Mouse (Mus musculus) neural tube, embryonic 11.5 days (tissue): Measurements from ENCODE around the gene Inpp5b. TPM values are rescaled to one million over a fixed set of nuclear protein-coding genes. Genes with fewer than 3 reads are reported as not detected.

Experiments
- ATAC-seq: fragments of 200-750 bp; cut with Nextera tagmentation; 2 replicates; pipeline ENCODE4 v1.8.0; 2017; ENCODE audit warnings: moderate number of reproducible peaks, mild to moderate bottlenecking, moderate TSS enrichment, moderate library complexity; ENCODE audit not compliant: insufficient read depth, low FRiP score, low TSS enrichment
- DNase-seq: peaks from one replicate; pipeline ENCODE4 v3.0.0-alpha.2; 2015; ENCODE audit warnings: low spot score
- H3K27ac ChIP-seq: fragments of 300-500 bp; sonication (generic); 2 replicates; pipeline ENCODE4 v1.5.1; 2014; ENCODE audit warnings: low read depth, mild to moderate bottlenecking, low read length
- H3K27me3 ChIP-seq: fragments of 300-500 bp; sonication (generic); 2 replicates; pipeline ENCODE4 v1.6.1; 2014; ENCODE audit warnings: mild to moderate bottlenecking, low read length, mixed read lengths; ENCODE audit not compliant: control insufficient read depth, insufficient read depth
- H3K36me3 ChIP-seq: fragments of 300-500 bp; sonication (generic); 2 replicates; pipeline ENCODE4 v1.6.1; 2014; ENCODE audit warnings: mild to moderate bottlenecking, low read length, moderate library complexity, mixed read lengths; ENCODE audit not compliant: control insufficient read depth, insufficient read depth
- H3K4me1 ChIP-seq: fragments of 300-500 bp; sonication (generic); 2 replicates; pipeline ENCODE4 v1.6.1; 2014; ENCODE audit warnings: low read length, mixed read lengths; ENCODE audit not compliant: control insufficient read depth, insufficient read depth
- H3K4me2 ChIP-seq: fragments of 300-500 bp; sonication (generic); 2 replicates; pipeline ENCODE4 v1.6.1; 2014; ENCODE audit warnings: low read depth, mild to moderate bottlenecking, moderate library complexity
- H3K4me3 ChIP-seq: fragments of 300-500 bp; sonication (generic); 2 replicates; pipeline ENCODE4 v1.5.1; 2014; ENCODE audit warnings: low read depth, low read length
- H3K9ac ChIP-seq: fragments of 300-500 bp; sonication (generic); 2 replicates; pipeline ENCODE4 v1.6.1; 2014; ENCODE audit warnings: mild to moderate bottlenecking, low read length
- H3K9me3 ChIP-seq: fragments of 300-500 bp; sonication (generic); 2 replicates; pipeline ENCODE4 v1.6.1; 2016; ENCODE audit warnings: low read length; ENCODE audit not compliant: control insufficient read depth
- WGBS: fragments of 180-500 bp; shearing (Covaris S2); extraction: QIAGEN DNeasy Blood & Tissue Kit; methylation state at CpG from one replicate; pipeline ENCODE4 v1.1.7; 2014; 5-methylcytosine and 5-hydroxymethylcytosine counted together
- polyA plus RNA-seq: library from polyadenylated mRNA; unstranded; fragments of >200 nt; fragmentation: Nextera tagmentation; extraction: Ambion mirVana; gene quantifications from 2 replicates; pipeline ENCODE4 v1.2.1, GENCODE M21; 2014

The Inpp5b gene
- polyA plus RNA-seq, 1 experiment from 2014 or later = 24.9 TPM

DNA sequence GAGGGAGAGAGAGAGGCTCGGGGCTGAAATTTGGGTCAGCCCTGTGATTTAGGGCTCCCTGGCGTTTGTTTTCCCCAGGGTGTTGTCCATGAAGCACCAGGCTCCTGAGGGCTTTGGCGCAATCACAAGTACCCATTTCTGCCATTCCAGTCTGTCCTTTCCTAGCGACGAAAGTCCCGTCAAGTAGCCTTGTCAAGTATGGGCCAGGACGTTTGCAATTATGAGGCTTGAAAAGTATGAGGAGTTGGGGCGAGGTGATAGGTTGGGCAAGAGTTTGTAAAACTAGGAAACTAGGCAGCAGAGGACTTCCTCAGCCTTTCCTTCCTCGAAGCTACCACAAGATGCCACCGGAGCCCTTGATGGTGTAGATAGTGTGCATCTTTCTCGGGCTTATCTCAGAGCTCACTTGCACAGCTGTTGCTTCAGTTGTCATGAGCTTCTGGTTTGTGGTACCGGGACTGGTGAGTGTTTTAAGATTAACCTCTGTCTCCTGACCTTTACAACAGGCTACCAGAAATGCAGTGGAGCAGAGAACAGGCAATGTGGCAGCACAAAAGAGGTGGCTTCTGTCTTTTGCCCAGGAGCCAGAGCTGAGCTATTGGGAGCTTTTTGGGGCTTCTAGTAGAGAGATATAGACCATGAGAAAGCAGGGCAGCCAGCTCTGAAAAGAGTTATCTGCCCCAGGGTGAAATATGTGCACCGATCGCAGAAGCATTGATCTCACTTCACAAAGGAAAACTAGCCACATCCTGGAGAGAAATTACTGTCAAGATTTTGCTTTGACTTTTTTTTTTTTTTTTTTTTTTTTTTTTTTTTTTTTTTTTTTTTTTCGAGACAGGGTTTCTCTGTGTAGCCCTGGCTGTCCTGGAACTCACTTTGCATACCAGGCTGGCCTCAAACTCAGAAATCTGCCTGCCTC lies 10.9 kb downstream of the Inpp5b start:
- peaks cover 10% of the 10 kb centered on the region for H3K4me1 ChIP-seq
- no peaks in the 10 kb centered on the region for H3K9me3 ChIP-seq
- no peaks in the 10 kb centered on the region for H3K27me3 ChIP-seq
- no peaks in the 10 kb centered on the region for H3K36me3 ChIP-seq
- H3K9ac ChIP-seq = no peak overlapping the region; the same call in 1 of the 2 replicates
- ATAC-seq = no peak
- no peak for DNase-seq
- WGBS = 19% methylated on average over 14 of the region's 15 CpGs
- H3K27ac ChIP-seq = no peak overlapping the region
- H3K4me3 ChIP-seq = peak overlapping the region; percentile 70
- peak overlapping the region; percentile 97 for H3K4me2 ChIP-seq

DNA sequence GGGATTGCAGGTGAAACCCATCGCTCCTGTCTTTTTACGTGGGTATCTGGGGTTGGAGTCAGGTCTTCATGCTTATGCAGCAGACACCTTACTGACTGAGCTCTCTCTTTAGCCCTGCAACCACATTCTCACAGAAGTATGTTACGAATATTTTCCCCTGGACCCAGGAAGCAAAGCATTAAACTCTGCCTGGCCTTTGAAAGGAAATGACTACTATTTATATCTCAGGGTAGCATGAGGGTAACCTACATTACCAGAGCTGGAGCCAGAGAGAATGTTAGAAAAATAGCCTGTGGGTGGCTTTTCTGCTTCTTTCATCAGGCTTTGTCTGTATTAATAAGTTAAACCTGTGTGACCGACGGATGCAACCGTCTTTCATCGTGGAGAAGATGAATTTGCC lies 13.9 kb downstream of the Inpp5b start:
- 83% methylated on average over 7 of the region's 7 CpGs for WGBS
- no peaks in the 10 kb centered on the region for H3K9me3 ChIP-seq

DNA sequence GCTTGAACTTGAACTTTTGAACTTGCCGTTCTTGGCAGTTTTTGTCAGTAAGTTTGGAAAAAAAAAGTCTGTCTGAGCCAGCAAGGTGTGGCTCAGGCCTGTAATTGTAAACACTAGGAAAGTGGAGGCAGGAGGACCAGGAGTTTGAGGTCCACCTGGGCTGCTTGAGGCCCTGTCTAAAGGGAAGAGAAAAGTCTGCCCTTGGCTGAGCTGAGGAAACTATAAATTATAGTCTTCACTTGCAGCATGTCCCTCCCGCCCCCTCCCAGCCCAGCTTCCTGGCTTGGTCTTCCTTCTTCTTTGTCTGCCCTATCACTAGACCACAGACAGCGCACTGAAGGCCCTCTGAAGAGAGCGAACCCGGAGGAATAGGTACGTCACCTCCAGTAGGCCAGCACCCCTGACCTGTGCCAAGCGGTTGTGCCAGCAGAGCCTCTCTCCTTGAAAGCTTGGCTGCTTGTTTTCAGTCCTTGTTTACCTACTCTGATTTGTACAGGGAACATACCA lies 17.7 kb downstream of the Inpp5b start:
- no peak overlapping the region for H3K4me2 ChIP-seq
- no peak overlapping the region for H3K9ac ChIP-seq
- H3K4me1 ChIP-seq = no peaks in the 10 kb centered on the region
- H3K4me3 ChIP-seq = no peak overlapping the region
- no peaks in the 10 kb centered on the region for H3K27me3 ChIP-seq
- 86% methylated on average over 7 of the region's 7 CpGs for WGBS
- H3K36me3 ChIP-seq = no peaks in the 10 kb centered on the region
- H3K9me3 ChIP-seq = no peaks in the 10 kb centered on the region
- no peak overlapping the region for H3K27ac ChIP-seq
- DNase-seq = no peak
- ATAC-seq = no peak

More for the DNA sequence above, 13.9 kb downstream of the Inpp5b start:
- DNase-seq (no peak), ATAC-seq (no peak)
- Histone ChIP-seq H3K4me3 (no peak overlapping the region), H3K4me2 (no peak overlapping the region), H3K27ac (no peak overlapping the region), H3K4me1 (peaks cover 10% of the 10 kb centered on the region), H3K27me3 (no peaks in the 10 kb centered on the region), H3K36me3 (no peaks in the 10 kb centered on the region), H3K9ac (no peak overlapping the region)

DNA sequence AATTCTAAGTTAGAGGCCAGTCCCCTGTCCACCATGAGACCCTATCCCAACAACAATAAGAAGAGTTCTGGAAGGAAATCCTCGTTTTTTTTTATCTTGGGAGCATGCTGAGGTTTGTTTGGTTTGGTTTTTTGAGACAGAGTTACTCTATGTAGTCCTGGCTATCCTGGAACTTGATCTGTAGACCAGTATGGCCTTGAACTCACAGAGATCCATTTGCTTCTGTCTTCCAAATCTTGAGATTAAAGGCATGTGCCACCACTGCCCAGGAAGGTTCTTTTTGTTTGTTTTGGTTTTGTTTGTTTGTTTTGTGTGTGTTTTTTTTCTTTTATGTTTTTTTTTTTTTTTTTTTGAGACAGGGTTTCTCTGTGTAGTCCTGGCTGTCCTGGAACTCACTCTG lies 19.6 kb downstream of the Inpp5b start:
- H3K4me1 ChIP-seq = no peaks in the 10 kb centered on the region
- H3K27me3 ChIP-seq = no peaks in the 10 kb centered on the region
- no peak for DNase-seq
- H3K27ac ChIP-seq = no peak overlapping the region
- no peaks in the 10 kb centered on the region for H3K36me3 ChIP-seq
- no peak overlapping the region for H3K4me2 ChIP-seq
- no peak overlapping the region for H3K4me3 ChIP-seq
- no peak overlapping the region for H3K9ac ChIP-seq
- no peak for ATAC-seq
- WGBS = 61% methylated on average over 1 of the region's 1 CpGs
- no peaks in the 10 kb centered on the region for H3K9me3 ChIP-seq

DNA sequence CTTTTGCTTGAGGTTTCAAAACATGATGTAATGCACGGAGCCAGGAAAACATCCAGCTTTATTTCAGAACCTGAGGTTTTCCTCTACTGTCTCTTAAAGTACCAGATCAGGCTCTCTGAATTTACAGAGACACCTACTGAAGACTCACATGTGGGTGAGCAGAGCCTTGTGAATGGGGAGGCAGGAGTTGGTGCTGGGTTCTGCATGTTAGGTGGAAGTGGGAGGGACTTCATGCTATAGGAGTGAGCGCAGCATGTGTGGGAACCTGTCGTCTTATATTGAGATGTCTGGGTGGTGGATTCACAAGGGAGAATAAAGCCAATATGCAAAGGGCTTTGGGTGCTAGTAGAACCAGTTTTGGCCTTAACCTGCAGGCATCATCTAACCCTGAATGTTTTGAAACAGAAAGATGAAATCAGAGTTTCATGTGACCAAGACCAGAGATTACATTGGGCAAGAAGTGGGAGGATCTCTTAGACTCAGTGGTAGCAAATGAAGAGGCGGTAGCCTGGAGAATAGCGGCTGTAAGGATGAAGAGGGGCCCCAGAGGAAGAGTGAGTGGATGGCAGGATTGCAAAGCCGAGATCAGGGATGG lies 21.3 kb downstream of the Inpp5b start:
- DNase-seq (no peak), ATAC-seq (no peak)
- no peak overlapping the region for H3K27ac ChIP-seq
- H3K9me3 ChIP-seq = no peaks in the 10 kb centered on the region
- no peaks in the 10 kb centered on the region for H3K4me1 ChIP-seq
- H3K9ac ChIP-seq = no peak overlapping the region
- no peaks in the 10 kb centered on the region for H3K36me3 ChIP-seq
- H3K27me3 ChIP-seq = no peaks in the 10 kb centered on the region
- no peak overlapping the region for H3K4me3 ChIP-seq
- WGBS = 88% methylated on average over 6 of the region's 6 CpGs
- H3K4me2 ChIP-seq = no peak overlapping the region

DNA sequence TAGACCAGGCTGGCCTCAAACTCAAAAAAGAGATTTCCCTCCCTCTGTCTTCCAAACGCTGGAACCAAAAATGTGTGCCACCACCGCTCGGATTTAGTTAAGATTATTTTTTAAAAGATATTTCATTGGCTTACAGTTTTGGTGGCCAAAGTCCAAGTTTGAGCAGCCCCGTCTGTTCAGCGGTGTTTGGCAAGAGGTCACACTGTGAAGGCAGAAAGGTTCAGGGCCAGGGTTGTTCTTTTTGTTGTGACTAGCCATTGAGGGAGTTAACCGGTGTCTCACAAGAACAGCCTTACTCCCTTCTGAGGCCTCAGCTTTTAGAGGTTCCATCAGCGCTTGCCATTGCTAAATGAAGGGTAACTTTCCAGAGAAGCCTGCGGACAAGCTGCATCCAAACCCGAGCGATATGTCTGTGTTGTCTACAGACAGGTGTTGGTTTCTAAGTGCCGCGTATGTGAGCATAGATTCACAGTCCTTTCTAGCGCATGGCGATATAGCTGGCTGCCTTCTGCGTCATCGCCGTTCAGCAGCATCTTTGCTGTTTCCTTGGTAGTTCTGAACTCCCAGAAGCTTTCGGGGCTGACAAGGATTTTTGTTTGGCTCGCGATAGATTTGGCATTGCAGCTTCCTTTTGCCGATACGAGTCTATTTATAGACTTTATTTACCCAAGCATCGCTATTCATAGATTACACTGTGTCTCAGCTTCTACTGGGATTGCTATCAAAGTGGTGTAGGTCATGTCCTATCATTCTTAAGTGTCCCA lies 24.3 kb downstream of the Inpp5b start:
- 95% methylated on average over 23 of the region's 23 CpGs for WGBS
- no peak overlapping the region for H3K27ac ChIP-seq
- no peaks in the 10 kb centered on the region for H3K27me3 ChIP-seq
- no peak overlapping the region for H3K9ac ChIP-seq
- ATAC-seq (no peak), DNase-seq (no peak)
- no peaks in the 10 kb centered on the region for H3K9me3 ChIP-seq
- H3K4me2 ChIP-seq = no peak overlapping the region
- no peak overlapping the region for H3K4me3 ChIP-seq
- H3K36me3 ChIP-seq = no peaks in the 10 kb centered on the region
- no peaks in the 10 kb centered on the region for H3K4me1 ChIP-seq

DNA sequence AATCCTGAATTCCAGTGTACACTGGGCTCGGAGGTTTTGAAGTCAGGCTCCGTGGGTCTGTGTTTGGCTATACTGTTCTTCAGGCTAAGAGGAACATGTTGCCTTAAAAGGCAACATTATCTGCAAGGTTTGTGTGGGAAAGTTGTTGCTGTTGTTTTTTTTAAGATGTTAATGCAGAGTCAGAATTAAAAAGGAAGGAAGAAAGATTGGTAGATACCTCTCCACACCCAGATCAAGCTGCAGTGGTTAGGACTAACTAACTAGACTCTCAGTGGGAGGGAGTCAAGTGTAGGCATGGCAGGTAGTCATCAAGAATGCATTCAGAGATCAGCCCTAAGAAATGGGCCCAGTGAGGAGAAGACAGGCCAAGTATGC lies 24.9 kb downstream of the Inpp5b start:
- H3K9ac ChIP-seq = no peak overlapping the region
- WGBS = 94% methylated on average over 2 of the region's 2 CpGs
- no peak overlapping the region for H3K27ac ChIP-seq
- H3K36me3 ChIP-seq = no peaks in the 10 kb centered on the region
- no peak for ATAC-seq
- H3K4me1 ChIP-seq = no peaks in the 10 kb centered on the region
- no peak overlapping the region for H3K4me2 ChIP-seq
- H3K27me3 ChIP-seq = no peaks in the 10 kb centered on the region
- H3K4me3 ChIP-seq = no peak overlapping the region
- H3K9me3 ChIP-seq = no peaks in the 10 kb centered on the region
- no peak for DNase-seq

DNA sequence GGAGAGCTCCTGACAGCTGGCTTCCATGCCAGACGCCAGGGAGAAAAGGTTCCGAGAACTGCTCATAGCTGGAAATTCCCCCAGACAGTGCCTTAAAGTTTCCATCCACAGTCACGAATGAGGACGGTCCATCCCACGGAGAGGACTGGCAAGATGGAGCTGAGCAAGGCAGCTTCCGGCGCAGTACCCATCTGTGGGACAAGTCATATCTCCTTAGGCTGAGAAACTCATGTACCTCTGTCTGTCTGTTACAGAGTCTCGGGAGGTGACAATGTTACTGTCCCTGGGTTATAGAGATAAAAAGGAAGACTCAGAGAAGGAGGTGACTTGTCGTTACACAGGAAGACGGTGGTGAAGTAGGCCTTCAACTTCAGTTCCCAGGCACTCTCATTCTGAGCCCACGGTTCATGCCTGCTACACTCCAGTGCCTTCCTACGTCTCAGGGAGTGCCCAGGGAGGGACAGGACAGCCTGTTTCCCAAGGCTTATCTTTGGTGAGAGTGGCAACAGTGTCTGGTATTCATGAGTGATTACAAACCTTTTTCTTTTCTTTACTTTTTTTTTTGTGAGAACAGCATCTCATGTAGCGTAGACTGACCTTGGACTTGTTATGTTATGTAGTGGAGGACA lies 27.4 kb downstream of the Inpp5b start:
- ATAC-seq (no peak), DNase-seq (no peak)
- Histone ChIP-seq H3K4me1 (no peaks in the 10 kb centered on the region), H3K36me3 (no peaks in the 10 kb centered on the region), H3K27me3 (no peaks in the 10 kb centered on the region), H3K4me3 (no peak overlapping the region), H3K9me3 (no peaks in the 10 kb centered on the region), H3K27ac (no peak overlapping the region), H3K4me2 (no peak overlapping the region), H3K9ac (no peak overlapping the region)
- 90% methylated on average over 13 of the region's 13 CpGs for WGBS
